Mouse (Mus musculus) hindbrain, embryonic 13.5 days (tissue): ENCODE data around the gene Olfr1130. TPM values are rescaled to one million over a fixed set of nuclear protein-coding genes. Genes with fewer than 3 reads are reported as not detected.
"Not testable (repeated sequence)": the region's sequence is repeated elsewhere in the genome, so short reads cannot be mapped to it uniquely, and the experiment has no call there.

Experiments
- ATAC-seq: fragments of 200-750 bp; cut with Nextera tagmentation; 2 replicates; pipeline ENCODE4 v1.8.0; 2017; ENCODE audit warnings: moderate TSS enrichment; ENCODE audit not compliant: low FRiP score
- H3K27ac ChIP-seq: fragments of 300-500 bp; sonication (generic); 2 replicates; pipeline ENCODE4 v1.5.1; 2015; ENCODE audit warnings: inconsistent platforms, mild to moderate bottlenecking, moderate library complexity
- H3K27me3 ChIP-seq: fragments of 300-500 bp; sonication (generic); 2 replicates; pipeline ENCODE4 v1.6.1; 2015; ENCODE audit warnings: mild to moderate bottlenecking, inconsistent platforms
- H3K36me3 ChIP-seq: fragments of 300-500 bp; sonication (generic); 2 replicates; pipeline ENCODE4 v1.6.1; 2015; ENCODE audit warnings: mild to moderate bottlenecking, inconsistent platforms
- H3K4me1 ChIP-seq: fragments of 300-500 bp; sonication (generic); replicated peaks from 2 replicates; pipeline ENCODE4 v1.6.1; 2015; ENCODE audit warnings: inconsistent platforms
- H3K4me2 ChIP-seq: fragments of 300-500 bp; sonication (generic); 2 replicates; pipeline ENCODE4 v1.6.1; 2015; ENCODE audit warnings: inconsistent platforms, mild to moderate bottlenecking, moderate library complexity
- H3K4me3 ChIP-seq: fragments of 300-500 bp; sonication (generic); 2 replicates; pipeline ENCODE4 v1.5.1; 2015; ENCODE audit warnings: mild to moderate bottlenecking, inconsistent platforms
- H3K9ac ChIP-seq: fragments of 300-500 bp; sonication (generic); 2 replicates; pipeline ENCODE4 v1.6.1; 2015; ENCODE audit warnings: mild to moderate bottlenecking, inconsistent platforms
- H3K9me3 ChIP-seq: fragments of 300-500 bp; sonication (generic); 2 replicates; pipeline ENCODE4 v1.6.1; 2016; ENCODE audit warnings: inconsistent platforms
- WGBS: fragments of 180-500 bp; shearing (Covaris S2); methylation state at CpG from one replicate; pipeline ENCODE4 v1.1.7; 2015; 5-methylcytosine and 5-hydroxymethylcytosine counted together
- polyA plus RNA-seq: library from polyadenylated mRNA; unstranded; fragments of >200 nt; fragmentation: Nextera tagmentation; extraction: Ambion mirVana; gene quantifications from 2 replicates; pipeline ENCODE4 v1.2.1, GENCODE M21; 2015

Olfr1130 gene
- polyA plus RNA-seq = not detected in 2 replicates

DNA sequence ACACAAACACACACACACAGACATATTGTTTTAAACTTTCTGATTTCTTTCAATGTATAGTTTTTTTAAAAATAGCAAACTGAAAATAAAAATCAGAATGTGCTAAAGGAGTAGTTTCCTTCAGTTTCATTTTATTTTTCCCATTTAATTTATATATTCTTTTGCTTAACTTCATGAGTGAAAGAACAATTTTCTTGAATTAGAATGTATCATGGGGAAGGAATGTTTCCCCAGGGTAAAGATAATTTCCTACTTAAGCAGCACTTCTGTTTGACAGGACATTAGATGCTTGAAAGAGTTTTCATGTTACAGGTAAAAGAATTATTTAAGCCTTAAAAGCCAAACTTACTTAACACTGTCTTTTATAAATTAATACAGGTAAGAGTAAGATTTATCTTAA, at the start of gene Olfr1130:
Gene Olfr1130 (plus strand): TSS at position 301 of the 400 bp plus-strand sequence.
- not testable (repeated sequence) for ATAC-seq

DNA sequence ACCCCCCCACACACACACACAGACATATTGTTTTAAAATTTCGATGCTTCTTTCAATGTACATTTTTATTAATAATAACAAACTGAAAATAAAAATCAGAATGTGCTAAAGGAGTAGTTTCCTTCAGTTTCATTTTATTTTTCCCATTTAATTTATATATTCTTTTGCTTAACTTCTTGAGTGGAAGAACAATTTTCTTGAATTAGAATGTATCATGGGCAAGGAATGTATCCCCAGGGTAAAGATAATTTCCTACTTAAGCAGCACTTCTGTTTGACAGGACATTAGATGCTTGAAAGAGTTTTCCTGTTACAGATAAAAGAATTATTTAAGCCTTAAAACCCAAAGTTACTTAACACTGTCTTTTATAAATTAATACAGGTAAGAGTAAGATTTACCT, 32.4 kb upstream of the Olfr1130 start, which contains the start of gene Olfr1129:
Gene Olfr1129 (plus strand): TSS at position 301 of the 400 bp plus-strand sequence.
- H3K36me3 ChIP-seq, ATAC-seq, H3K27ac ChIP-seq, H3K9ac ChIP-seq, H3K4me3 ChIP-seq, H3K27me3 ChIP-seq, H3K4me2 ChIP-seq, H3K9me3 ChIP-seq, H3K4me1 ChIP-seq: not testable (repeated sequence)
- WGBS = 82% methylated on average over 1 of the region's 1 CpGs

More for the DNA sequence above, at the start of gene Olfr1130:
- H3K9ac ChIP-seq, H3K4me1 ChIP-seq, H3K27ac ChIP-seq, H3K27me3 ChIP-seq, H3K9me3 ChIP-seq, H3K4me2 ChIP-seq, H3K4me3 ChIP-seq, H3K36me3 ChIP-seq: not testable (repeated sequence)

DNA sequence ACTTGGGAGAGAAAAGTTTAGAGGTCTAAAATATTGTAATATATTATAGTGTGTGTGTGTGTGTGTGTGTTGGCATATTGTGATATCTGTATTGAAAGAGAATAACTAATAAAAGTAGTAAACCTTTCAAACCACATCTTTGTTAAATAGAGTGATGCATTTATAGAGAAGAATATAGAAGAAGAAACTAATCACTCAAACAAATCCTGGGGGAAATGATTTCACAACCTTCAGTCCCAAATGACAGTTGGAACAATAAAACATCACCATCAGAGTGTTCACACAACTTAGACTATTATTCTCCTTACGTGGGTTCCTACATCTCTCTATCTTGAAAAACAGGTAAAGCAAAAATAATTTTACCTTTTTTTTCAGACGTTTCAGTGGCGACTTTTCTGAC, 20.8 kb downstream of the Olfr1130 start, which contains the start of gene Olfr1131:
Gene Olfr1131 (plus strand): TSS at position 301 of the 400 bp plus-strand sequence.
- Histone ChIP-seq H3K9me3 (no peaks in the 10 kb centered on the region), H3K27me3 (no peaks in the 10 kb centered on the region), H3K4me1 (no peaks in the 10 kb centered on the region), H3K27ac (no peak within 1 kb of the TSS), H3K9ac (no peak within 1 kb of the TSS), H3K4me3 (no peak within 1 kb of the TSS), H3K36me3 (no peaks in the 10 kb centered on the region), H3K4me2 (no peak within 1 kb of the TSS)
- WGBS = 68% methylated on average over 3 of the region's 3 CpGs
- no peak for ATAC-seq

DNA sequence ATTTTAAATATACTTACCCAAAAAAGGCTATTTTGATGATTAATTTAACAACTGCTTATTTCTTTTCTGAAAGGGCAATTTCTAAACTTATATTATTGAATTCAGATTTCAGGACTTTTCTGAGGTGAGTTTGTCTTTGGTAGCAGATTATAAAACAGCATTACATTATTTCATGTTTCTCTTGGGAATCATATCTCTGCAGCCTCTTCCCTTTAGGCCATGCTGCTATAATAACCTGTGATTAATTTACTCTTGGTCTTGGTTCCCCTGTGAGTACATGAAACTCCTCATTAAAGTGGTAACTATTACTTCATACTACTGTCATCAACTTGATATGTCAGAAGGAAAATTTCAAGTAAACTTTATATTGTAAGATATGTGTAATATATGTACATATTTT, 31.4 kb downstream of the Olfr1130 start, which contains the start of gene Olfr1132:
Gene Olfr1132 (minus strand): TSS at position 101 of the 400 bp plus-strand sequence.
- no peaks in the 10 kb centered on the region for H3K27me3 ChIP-seq
- H3K4me2 ChIP-seq = no peak within 1 kb of the TSS
- no peak within 1 kb of the TSS for H3K27ac ChIP-seq
- ATAC-seq = no peak
- H3K9me3 ChIP-seq = no peaks in the 10 kb centered on the region
- H3K36me3 ChIP-seq = no peaks in the 10 kb centered on the region
- no peak within 1 kb of the TSS for H3K9ac ChIP-seq
- no peaks in the 10 kb centered on the region for H3K4me1 ChIP-seq
- no peak within 1 kb of the TSS for H3K4me3 ChIP-seq

DNA sequence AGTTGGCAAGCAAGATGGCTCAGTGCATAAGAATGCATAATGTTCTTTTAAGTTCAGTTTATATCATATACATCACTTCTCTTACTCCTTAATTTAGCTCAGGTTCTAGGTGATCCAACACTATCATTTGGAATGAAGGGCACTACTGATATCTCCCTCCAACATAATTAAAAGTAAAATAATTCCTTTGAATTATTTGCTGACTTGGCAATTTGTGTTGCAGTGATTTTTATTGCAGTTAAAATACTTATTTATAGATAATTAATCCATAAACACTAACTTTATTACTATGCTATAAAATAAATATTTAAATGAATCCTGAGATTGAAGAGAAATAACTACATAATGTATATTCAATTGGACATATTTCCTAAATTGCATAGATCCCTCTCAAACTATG, 36.4 kb downstream of the Olfr1130 start:
- Histone ChIP-seq H3K27me3 (no peaks in the 10 kb centered on the region), H3K27ac (no peak overlapping the region), H3K4me1 (no peaks in the 10 kb centered on the region), H3K36me3 (no peaks in the 10 kb centered on the region), H3K4me2 (no peak overlapping the region), H3K9me3 (no peaks in the 10 kb centered on the region), H3K9ac (no peak overlapping the region), H3K4me3 (no peak overlapping the region)
- ATAC-seq = no peak

DNA sequence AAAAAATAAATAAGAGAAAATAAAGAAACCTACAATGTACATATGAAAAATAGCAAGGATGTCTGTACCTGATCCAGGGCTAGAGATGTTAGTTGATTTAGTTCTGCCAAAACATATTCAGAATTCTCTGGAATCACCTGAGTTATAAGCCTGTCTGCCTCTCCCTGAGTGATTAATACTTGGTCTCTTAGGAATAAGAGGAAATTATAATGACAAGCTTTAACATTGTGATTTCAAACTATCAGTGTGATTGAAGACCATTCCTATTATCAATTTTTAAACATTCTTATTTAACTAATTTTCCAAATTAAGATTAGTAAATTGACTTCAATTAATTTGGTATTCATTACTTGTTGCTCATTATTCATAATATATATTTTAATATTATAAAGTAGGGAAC, 41.3 kb downstream of the Olfr1130 start, which contains the start of gene Olfr1133:
Gene Olfr1133 (minus strand): TSS at position 101 of the 400 bp plus-strand sequence.
- Histone ChIP-seq H3K4me2 (no peak within 1 kb of the TSS), H3K27ac (no peak within 1 kb of the TSS), H3K9ac (no peak within 1 kb of the TSS), H3K9me3 (no peaks in the 10 kb centered on the region), H3K27me3 (no peaks in the 10 kb centered on the region), H3K36me3 (no peaks in the 10 kb centered on the region), H3K4me1 (no peaks in the 10 kb centered on the region), H3K4me3 (no peak within 1 kb of the TSS)
- no peak for ATAC-seq

DNA sequence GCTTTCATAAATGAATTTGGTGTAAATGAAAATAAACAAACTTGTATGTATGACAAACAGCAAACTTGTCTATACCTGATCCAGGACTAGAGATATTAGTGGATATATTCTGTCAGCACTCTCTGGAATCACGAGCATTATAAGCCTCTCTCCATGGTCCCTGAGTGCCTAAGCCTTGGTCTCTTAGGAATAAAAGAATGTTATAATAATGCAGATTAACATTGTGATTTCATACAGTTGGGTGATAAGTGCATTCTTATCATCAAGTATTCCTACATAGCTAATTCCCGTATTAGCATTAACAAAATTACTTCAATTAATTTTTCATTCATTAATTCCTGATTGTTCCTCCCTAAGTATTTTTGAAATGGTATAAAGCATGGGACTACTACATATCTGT, 52.3 kb downstream of the Olfr1130 start, which contains the start of gene Olfr1134:
Gene Olfr1134 (minus strand): TSS at position 101 of the 400 bp plus-strand sequence.
- no peak within 1 kb of the TSS for H3K27ac ChIP-seq
- H3K36me3 ChIP-seq = no peaks in the 10 kb centered on the region
- H3K9ac ChIP-seq = no peak within 1 kb of the TSS
- no peak within 1 kb of the TSS for H3K4me3 ChIP-seq
- ATAC-seq = no peak
- H3K4me2 ChIP-seq = no peak within 1 kb of the TSS
- no peaks in the 10 kb centered on the region for H3K4me1 ChIP-seq
- WGBS = 88% methylated on average over 2 of the region's 2 CpGs
- no peaks in the 10 kb centered on the region for H3K9me3 ChIP-seq
- no peaks in the 10 kb centered on the region for H3K27me3 ChIP-seq

Other genes starting within 250 kb of the Olfr1130 start
- gene Olfr1121, start 236.3 kb upstream of the Olfr1130 start, polyA plus RNA-seq = not detected in 2 replicates
- not detected in 2 replicates for gene Olfr1122, start 220.4 kb upstream of the Olfr1130 start, polyA plus RNA-seq
- not detected in 2 replicates for gene Olfr1123, start 189.6 kb upstream of the Olfr1130 start, polyA plus RNA-seq
- 0.08 TPM in 1 of 2 replicates, not detected in the other for gene Olfr1124, start 175.9 kb upstream of the Olfr1130 start, polyA plus RNA-seq
- gene Olfr1126, start 152.2 kb upstream of the Olfr1130 start, polyA plus RNA-seq = not detected in 2 replicates
- not detected in 2 replicates for gene Pramel7, start 109.1 kb upstream of the Olfr1130 start, polyA plus RNA-seq
- gene Pramel6, start 99.6 kb upstream of the Olfr1130 start, polyA plus RNA-seq = not detected in 2 replicates
- not detected in 2 replicates for gene Olfr153, start 74.4 kb upstream of the Olfr1130 start, polyA plus RNA-seq
- not detected in 2 replicates for gene Olfr1128, start 60.7 kb upstream of the Olfr1130 start, polyA plus RNA-seq
- not detected in 2 replicates for gene Olfr1129, start 32.3 kb upstream of the Olfr1130 start, polyA plus RNA-seq
- gene Olfr1131, start 20.9 kb downstream of the Olfr1130 start, polyA plus RNA-seq = not detected in 2 replicates
- not detected in 2 replicates for gene Olfr1132, start 31.3 kb downstream of the Olfr1130 start, polyA plus RNA-seq
- gene Olfr1133, start 41.2 kb downstream of the Olfr1130 start, polyA plus RNA-seq = not detected in 2 replicates
- gene Olfr1134, start 52.2 kb downstream of the Olfr1130 start, polyA plus RNA-seq = not detected in 2 replicates
- gene Olfr1135, start 67.5 kb downstream of the Olfr1130 start, polyA plus RNA-seq = not detected in 2 replicates
- gene Olfr1136, start 87.7 kb downstream of the Olfr1130 start, polyA plus RNA-seq = not detected in 2 replicates
- not detected in 2 replicates for gene Olfr1137, start 107.0 kb downstream of the Olfr1130 start, polyA plus RNA-seq
- gene Olfr1138, start 133.8 kb downstream of the Olfr1130 start, polyA plus RNA-seq = not detected in 2 replicates
- not detected in 2 replicates for gene Olfr1140, start 137.5 kb downstream of the Olfr1130 start, polyA plus RNA-seq
- gene Olfr1141, start 147.8 kb downstream of the Olfr1130 start, polyA plus RNA-seq = not detected in 2 replicates
- gene Olfr152, start 173.3 kb downstream of the Olfr1130 start, polyA plus RNA-seq = not detected in 2 replicates
- gene Olfr1143, start 194.4 kb downstream of the Olfr1130 start, polyA plus RNA-seq = not detected in 2 replicates
- gene Olfr1145, start 203.6 kb downstream of the Olfr1130 start, polyA plus RNA-seq = not detected in 2 replicates
- not detected in 2 replicates for gene Olfr1148, start 224.3 kb downstream of the Olfr1130 start, polyA plus RNA-seq
- gene Olfr1150-ps1, start 237.8 kb downstream of the Olfr1130 start, polyA plus RNA-seq = not detected in 2 replicates
- gene Olfr1151, start 249.7 kb downstream of the Olfr1130 start, polyA plus RNA-seq = not detected in 2 replicates